Mouse (Mus musculus) forebrain, postnatal 0 days (tissue): ENCODE measurements at regions not wholly inside any gene's neighbourhood (a gene's known extent, or its start where the extent isn't known, plus 50 kb on each side); places are given as distances from the start of the nearest gene placed in this dataset.

Experiments used
- ATAC-seq: fragments of 200-750 bp; cut with Nextera tagmentation; 2 replicates; pipeline ENCODE4 v1.8.0; 2017; ENCODE audit warnings: mild to moderate bottlenecking, moderate library complexity
- DNase-seq: peaks from one replicate; pipeline ENCODE4 v3.0.0-alpha.2; 2015
- H3K27ac ChIP-seq: fragments of 300-500 bp; sonication (generic); 2 replicates; pipeline ENCODE4 v1.5.1; 2014; ENCODE audit warnings: low read depth, mild to moderate bottlenecking, antibody characterized with exemption, low read length, moderate library complexity, mixed read lengths
- H3K27me3 ChIP-seq: fragments of 300-500 bp; sonication (generic); 2 replicates; pipeline ENCODE4 v1.6.1; 2014; ENCODE audit warnings: mild to moderate bottlenecking, low read length, mixed read lengths; ENCODE audit not compliant: insufficient read depth
- H3K36me3 ChIP-seq: fragments of 300-500 bp; sonication (generic); 2 replicates; pipeline ENCODE4 v1.6.1; 2014; ENCODE audit warnings: mild to moderate bottlenecking, moderate library complexity; ENCODE audit not compliant: insufficient read depth
- H3K4me1 ChIP-seq: fragments of 300-500 bp; sonication (generic); 2 replicates; pipeline ENCODE4 v1.6.1; 2014; ENCODE audit warnings: antibody characterized with exemption; ENCODE audit not compliant: insufficient read depth
- H3K4me2 ChIP-seq: fragments of 300-500 bp; sonication (generic); 2 replicates; pipeline ENCODE4 v1.6.1; 2014; ENCODE audit warnings: low read depth, mild to moderate bottlenecking, moderate library complexity
- H3K4me3 ChIP-seq: fragments of 300-500 bp; sonication (generic); 2 replicates; pipeline ENCODE4 v1.5.1; 2014; ENCODE audit warnings: low read depth, low read length, mixed read lengths
- H3K9ac ChIP-seq: fragments of 300-500 bp; sonication (generic); 2 replicates; pipeline ENCODE4 v1.6.1; 2014; ENCODE audit warnings: mild to moderate bottlenecking
- H3K9me3 ChIP-seq: fragments of 300-500 bp; sonication (generic); 2 replicates; pipeline ENCODE4 v1.6.1; 2016; ENCODE audit warnings: low read length
- CTCF ChIP-seq: sonication (generic); IDR thresholded peaks from 2 replicates; pipeline ENCODE4 v1.5.1; 2016; ENCODE audit warnings: antibody characterized with exemption, control low read depth, low read depth
- WGBS: fragments of 180-500 bp; shearing (Covaris S2); extraction: QIAGEN DNeasy Blood & Tissue Kit; methylation state at CpG from one replicate; pipeline ENCODE4 v1.1.7; 2014; 5-methylcytosine and 5-hydroxymethylcytosine counted together

DNA sequence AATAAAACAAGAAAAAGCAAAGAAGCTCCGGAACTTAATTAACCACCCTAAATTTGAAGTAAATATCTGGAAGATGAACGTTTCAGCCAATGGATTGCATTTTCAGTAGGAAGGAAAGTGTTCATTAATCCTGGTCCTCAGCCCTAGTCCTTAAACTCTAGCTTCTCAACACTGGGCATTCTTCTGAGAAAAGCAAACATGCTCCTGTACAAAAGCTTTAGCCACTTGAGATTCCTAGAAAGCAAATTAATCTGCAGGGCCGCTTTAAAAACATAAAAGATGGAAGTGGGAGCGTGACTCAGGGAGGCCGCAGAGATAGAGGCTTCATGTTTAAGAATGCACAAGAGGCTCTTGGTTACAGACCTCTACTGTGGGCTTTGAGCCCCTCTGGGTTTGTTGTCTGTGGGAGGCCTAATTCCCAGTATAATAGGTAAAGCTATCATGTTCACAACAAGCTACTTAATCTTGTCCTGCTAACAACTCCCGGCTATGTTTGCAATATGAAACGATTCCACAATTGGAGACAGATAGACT lies 1342.3 kb upstream of the Flrt2 start:
- H3K4me1 ChIP-seq = no peaks in the 10 kb centered on the region
- whole genome bisulfite sequencing = 19% methylated on average over 7 of the region's 7 CpGs
- TF ChIP-seq CTCF = no peak
- H3K36me3 ChIP-seq = no peaks in the 10 kb centered on the region
- H3K9me3 ChIP-seq = no peaks in the 10 kb centered on the region
- H3K4me2 ChIP-seq = no peak overlapping the region
- no peak overlapping the region for H3K9ac ChIP-seq
- no peak overlapping the region for H3K27ac ChIP-seq
- H3K4me3 ChIP-seq = no peak overlapping the region
- DNase-seq (no peak), ATAC-seq (no peak)
- no peaks in the 10 kb centered on the region for H3K27me3 ChIP-seq

DNA sequence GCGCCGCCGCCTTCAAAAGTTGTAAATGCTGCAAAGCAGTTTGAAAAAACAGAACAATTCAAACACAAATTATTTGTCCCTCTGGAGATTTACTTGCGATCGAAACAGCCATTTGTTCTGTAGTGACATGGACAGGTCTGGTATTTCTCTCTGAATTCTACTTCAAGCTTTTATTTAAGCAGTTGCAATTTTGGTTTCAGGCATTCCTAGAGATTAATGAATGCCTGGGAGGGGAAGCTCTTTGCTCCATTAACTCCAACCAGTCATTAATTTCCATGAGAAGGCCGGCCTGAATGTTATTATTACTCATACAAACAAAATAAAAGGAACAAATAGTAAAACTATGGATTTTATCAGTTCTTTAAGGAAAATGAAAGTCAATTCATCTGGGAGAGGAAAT lies 1327.8 kb upstream of the Flrt2 start:
- DNase-seq (no peak), ATAC-seq (no peak)
- no peak for TF ChIP-seq CTCF
- H3K27ac ChIP-seq = no peak overlapping the region
- H3K4me1 ChIP-seq = no peaks in the 10 kb centered on the region
- no peak overlapping the region for H3K9ac ChIP-seq
- H3K9me3 ChIP-seq = no peaks in the 10 kb centered on the region
- H3K4me2 ChIP-seq = no peak overlapping the region
- H3K4me3 ChIP-seq = no peak overlapping the region
- H3K36me3 ChIP-seq = no peaks in the 10 kb centered on the region
- H3K27me3 ChIP-seq = no peaks in the 10 kb centered on the region
- WGBS = 38% methylated on average over 6 of the region's 6 CpGs

DNA sequence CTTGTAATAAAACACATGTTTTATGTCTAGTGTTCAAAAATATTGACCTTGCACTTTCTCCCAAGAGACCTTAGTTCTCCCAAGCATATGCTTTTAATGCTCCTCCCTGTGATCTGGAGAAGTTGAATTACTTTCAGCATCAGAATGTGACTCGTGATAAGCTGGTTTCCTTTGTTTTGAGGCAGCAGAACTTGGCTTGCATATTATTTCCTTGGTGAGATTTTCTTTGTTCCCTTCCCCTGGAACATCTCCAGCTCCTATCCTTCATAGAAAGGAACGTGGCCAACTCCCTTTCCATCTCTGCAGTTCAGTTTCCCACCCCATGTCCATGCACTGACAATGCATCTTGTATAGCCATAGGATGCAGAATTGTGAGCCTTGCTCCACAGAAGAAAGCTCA lies 1292.0 kb upstream of the Flrt2 start:
- peak; percentile 7 for DNase-seq

DNA sequence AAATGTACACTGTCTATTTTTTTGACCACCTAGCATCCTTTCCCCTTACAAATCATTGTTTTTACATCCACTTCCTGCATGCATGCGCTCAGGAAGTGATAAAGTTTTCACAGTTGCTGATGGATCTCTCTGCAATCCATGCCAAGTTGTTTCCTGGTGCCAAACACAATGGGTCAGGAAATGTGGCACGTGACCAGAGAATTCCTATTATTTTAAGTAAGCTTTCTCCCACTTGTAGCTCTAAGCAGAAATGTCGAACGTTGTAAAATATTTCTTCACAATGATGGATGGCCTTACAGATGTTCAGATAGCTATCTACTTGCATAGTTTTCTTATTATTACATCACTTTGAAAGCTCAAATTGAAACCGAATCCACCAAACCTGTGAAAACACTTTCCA lies 1271.1 kb upstream of the Flrt2 start:
- 71% methylated on average over 5 of the region's 5 CpGs for WGBS
- H3K36me3 ChIP-seq = no peaks in the 10 kb centered on the region
- no peak overlapping the region for H3K4me3 ChIP-seq
- no peak overlapping the region for H3K27ac ChIP-seq
- H3K4me2 ChIP-seq = no peak overlapping the region
- TF ChIP-seq CTCF = no peak
- H3K9ac ChIP-seq = no peak overlapping the region
- DNase-seq (no peak), ATAC-seq (no peak)
- H3K27me3 ChIP-seq = no peaks in the 10 kb centered on the region
- H3K9me3 ChIP-seq = no peaks in the 10 kb centered on the region
- no peaks in the 10 kb centered on the region for H3K4me1 ChIP-seq

More for the DNA sequence above, 1292.0 kb upstream of the Flrt2 start:
- WGBS = 15% methylated on average over 2 of the region's 2 CpGs
- H3K4me3 ChIP-seq = no peak overlapping the region
- no peaks in the 10 kb centered on the region for H3K36me3 ChIP-seq
- no peaks in the 10 kb centered on the region for H3K4me1 ChIP-seq
- H3K9ac ChIP-seq = no peak overlapping the region
- ATAC-seq = no peak
- no peaks in the 10 kb centered on the region for H3K27me3 ChIP-seq
- no peak overlapping the region for H3K4me2 ChIP-seq
- no peak overlapping the region for H3K27ac ChIP-seq
- TF ChIP-seq CTCF = no peak
- H3K9me3 ChIP-seq = no peaks in the 10 kb centered on the region

DNA sequence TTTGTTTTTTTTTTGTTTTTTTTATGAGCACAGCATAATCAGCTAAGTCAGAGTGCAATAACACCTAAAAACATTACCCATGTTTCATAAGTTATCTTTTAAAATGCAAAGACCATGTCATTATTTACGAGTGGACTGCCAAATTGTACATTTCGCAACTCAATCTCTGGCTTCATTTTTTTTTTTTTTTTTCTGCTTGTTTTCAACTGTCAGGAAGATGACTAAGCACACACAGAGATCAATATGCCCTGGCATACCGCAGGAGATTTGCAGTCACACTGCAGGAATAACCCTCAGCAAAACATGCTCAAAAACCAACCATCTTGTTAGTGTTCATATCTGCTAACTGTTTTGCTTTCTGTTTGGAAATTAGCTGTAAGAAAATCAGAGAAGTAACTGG lies 1270.3 kb upstream of the Flrt2 start:
- H3K9ac ChIP-seq = no peak overlapping the region
- 79% methylated on average over 3 of the region's 3 CpGs for WGBS

DNA sequence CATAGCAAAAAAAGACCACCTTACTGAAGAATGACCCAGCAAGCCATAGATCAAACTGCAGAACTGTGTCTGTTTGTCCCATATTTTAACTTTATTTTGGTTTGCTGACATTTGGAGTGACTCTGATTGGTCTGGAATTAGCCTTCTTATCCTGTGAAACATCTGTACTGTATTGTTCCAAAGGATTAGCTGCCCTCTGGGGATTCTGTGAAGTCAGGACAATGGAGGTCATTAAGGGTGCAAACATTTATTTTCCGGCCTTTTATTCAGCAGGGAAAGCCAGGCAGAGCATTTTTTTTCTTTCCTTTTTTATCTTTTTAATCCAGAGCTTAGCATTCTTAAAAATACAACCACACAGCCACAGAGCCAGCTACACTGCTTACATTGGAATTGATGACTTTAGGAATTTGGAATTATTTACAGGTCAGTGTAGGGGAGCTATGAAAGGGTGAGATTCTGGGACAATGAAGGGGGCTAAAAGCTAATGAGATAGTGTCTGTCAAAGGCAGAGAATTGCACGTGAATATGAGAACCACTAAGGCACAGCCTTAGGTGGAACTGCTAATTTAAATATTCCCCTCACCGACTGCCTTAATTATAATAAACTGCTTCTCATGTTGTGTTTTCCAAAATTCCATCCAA lies 1267.6 kb upstream of the Flrt2 start:
- Histone ChIP-seq H3K4me1 (no peaks in the 10 kb centered on the region), H3K4me3 (no peak overlapping the region), H3K27ac (no peak overlapping the region), H3K9me3 (no peaks in the 10 kb centered on the region), H3K36me3 (no peaks in the 10 kb centered on the region), H3K4me2 (no peak overlapping the region), H3K27me3 (no peaks in the 10 kb centered on the region), H3K9ac (no peak overlapping the region)
- no peak for ATAC-seq
- no peak for DNase-seq
- WGBS = 6% methylated on average over 3 of the region's 3 CpGs
- no peak for TF ChIP-seq CTCF

More for the DNA sequence above, 1270.3 kb upstream of the Flrt2 start:
- Histone ChIP-seq H3K27me3 (no peaks in the 10 kb centered on the region), H3K4me3 (no peak overlapping the region), H3K9me3 (no peaks in the 10 kb centered on the region), H3K4me1 (no peaks in the 10 kb centered on the region), H3K36me3 (no peaks in the 10 kb centered on the region), H3K4me2 (no peak overlapping the region), H3K27ac (no peak overlapping the region)
- TF ChIP-seq CTCF = no peak
- no peak for ATAC-seq
- DNase-seq = no peak

DNA sequence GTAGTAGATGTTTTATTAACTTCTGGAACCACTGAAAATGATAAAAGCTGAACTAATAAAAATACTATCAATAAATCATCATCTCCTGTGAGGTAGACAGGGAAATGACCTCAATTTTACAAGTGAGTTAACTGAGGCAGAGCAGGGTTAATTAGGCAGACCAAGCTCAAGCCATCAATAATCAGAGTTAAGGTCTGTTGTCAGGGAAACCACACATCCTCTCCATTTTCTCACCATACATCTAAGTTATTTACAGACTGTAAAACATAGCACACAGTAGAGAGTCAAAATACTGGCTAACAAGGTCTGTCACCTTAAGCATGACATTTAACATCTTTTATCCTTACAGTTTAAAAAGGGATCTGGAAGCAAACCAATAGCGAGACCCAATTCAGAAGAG lies 1242.5 kb upstream of the Flrt2 start:
- TF ChIP-seq CTCF = no peak
- no peak overlapping the region for H3K9ac ChIP-seq
- ATAC-seq (no peak), DNase-seq (no peak)
- no peaks in the 10 kb centered on the region for H3K36me3 ChIP-seq
- H3K9me3 ChIP-seq = no peaks in the 10 kb centered on the region
- H3K27ac ChIP-seq = no peak overlapping the region
- 86% methylated on average over 1 of the region's 1 CpGs for WGBS
- no peaks in the 10 kb centered on the region for H3K4me1 ChIP-seq
- no peak overlapping the region for H3K4me2 ChIP-seq
- H3K27me3 ChIP-seq = no peaks in the 10 kb centered on the region
- no peak overlapping the region for H3K4me3 ChIP-seq
